Mouse (Mus musculus) liver, embryonic 15.5 days (tissue): ENCODE results near the gene Bet1l. TPM values are rescaled to one million over a fixed set of nuclear protein-coding genes. Genes with fewer than 3 reads are reported as not detected.

ENCODE experiments used
- ATAC-seq: fragments of 200-750 bp; cut with Nextera tagmentation; 2 replicates; pipeline ENCODE4 v1.8.0; 2017; ENCODE audit warnings: moderate number of reproducible peaks, mild to moderate bottlenecking, moderate library complexity; ENCODE audit not compliant: insufficient read depth
- H3K27ac ChIP-seq: fragments of 300-500 bp; sonication (generic); replicated peaks from 2 replicates; pipeline ENCODE4 v1.5.1; 2015; ENCODE audit warnings: mild to moderate bottlenecking, inconsistent platforms
- H3K27me3 ChIP-seq: fragments of 300-500 bp; sonication (generic); 2 replicates; pipeline ENCODE4 v1.6.1; 2015; ENCODE audit warnings: mild to moderate bottlenecking, inconsistent platforms
- H3K36me3 ChIP-seq: fragments of 300-500 bp; sonication (generic); replicated peaks from 2 replicates; pipeline ENCODE4 v1.6.1; 2015; ENCODE audit warnings: moderate library complexity, mild to moderate bottlenecking, inconsistent platforms
- H3K4me1 ChIP-seq: fragments of 300-500 bp; sonication (generic); replicated peaks from 2 replicates; pipeline ENCODE4 v1.6.1; 2015; ENCODE audit warnings: inconsistent platforms
- H3K4me2 ChIP-seq: fragments of 300-500 bp; sonication (generic); 2 replicates; pipeline ENCODE4 v1.6.1; 2015; ENCODE audit warnings: moderate library complexity, mild to moderate bottlenecking, inconsistent platforms
- H3K4me3 ChIP-seq: fragments of 300-500 bp; sonication (generic); replicated peaks from 2 replicates; pipeline ENCODE4 v1.5.1; 2015; ENCODE audit warnings: mild to moderate bottlenecking, inconsistent platforms
- H3K9ac ChIP-seq: fragments of 300-500 bp; sonication (generic); 2 replicates; pipeline ENCODE4 v1.6.1; 2015; ENCODE audit warnings: moderate library complexity, mild to moderate bottlenecking, inconsistent platforms
- H3K9me3 ChIP-seq: fragments of 300-500 bp; sonication (generic); replicated peaks from 2 replicates; pipeline ENCODE4 v1.6.1; 2016; ENCODE audit warnings: inconsistent platforms
- WGBS: fragments of 180-500 bp; shearing (Covaris S2); methylation state at CpG from one replicate; pipeline ENCODE4 v1.1.7; 2015; ENCODE audit warnings: mixed read lengths; ENCODE audit not compliant: insufficient replicate concordance; 5-methylcytosine and 5-hydroxymethylcytosine counted together
- polyA plus RNA-seq: library from polyadenylated mRNA; unstranded; fragments of >200 nt; fragmentation: Nextera tagmentation; extraction: Ambion mirVana; gene quantifications from 2 replicates; pipeline ENCODE4 v1.2.1, GENCODE M21; 2015

Gene Bet1l
- polyA plus RNA-seq, 1 experiment from 2014 or later, result 20.3 TPM

GRCm38 (mm10) chr7:140831447-140831846, 25.9 kb downstream of the Bet1l start:
- ATAC-seq, result no peak
- Histone ChIP-seq H3K4me1 (0 out of 2 replicates have a peak, but pooled peaks cover 7% of the 10 kb centered on the region), H3K4me3 (no peak overlapping the region), H3K27ac (no peak overlapping the region), H3K9ac (no peak overlapping the region), H3K4me2 (no peak overlapping the region), H3K9me3 (no peaks in the 10 kb centered on the region), H3K27me3 (peaks cover 7% of the 10 kb centered on the region), H3K36me3 (no peaks in the 10 kb centered on the region)
- WGBS, result 45% methylated on average over 6 of the region's 6 CpGs

GRCm38 (mm10) chr7:140828171-140828881, 29.1 kb downstream of the Bet1l start:
- 17% methylated on average over 8 of the region's 8 CpGs for WGBS
- H3K27me3 ChIP-seq, result peaks cover 7% of the 10 kb centered on the region
- H3K4me3 ChIP-seq, result no peak overlapping the region
- H3K9me3 ChIP-seq, result no peaks in the 10 kb centered on the region
- no peaks in the 10 kb centered on the region for H3K36me3 ChIP-seq
- H3K4me2 ChIP-seq, result no peak overlapping the region
- H3K27ac ChIP-seq, result no peak overlapping the region
- no peak overlapping the region for H3K9ac ChIP-seq
- ATAC-seq, result no peak
- H3K4me1 ChIP-seq, result no peaks in the 10 kb centered on the region

- Histone ChIP-seq H3K4me1 (peaks cover 8% of the 10 kb centered on the region), H3K27ac (no peak overlapping the region), H3K9me3 (no peaks in the 10 kb centered on the region), H3K4me2 (no peak overlapping the region), H3K9ac (no peak overlapping the region), H3K4me3 (no peak overlapping the region), H3K36me3 (no peaks in the 10 kb centered on the region), H3K27me3 (peaks cover 10% of the 10 kb centered on the region; the same call in 1 of the 2 replicates)
- WGBS, result 75% methylated on average over 4 of the region's 4 CpGs
- no peak for ATAC-seq
These were observed 34.6 kb downstream of the Bet1l start for GRCm38 (mm10) chr7:140822731-140823130.

GRCm38 (mm10) chr7:140821653-140822329, 35.6 kb downstream of the Bet1l start, which contains the start of gene Zfp941:
Gene Zfp941 (minus strand): TSS chr7:140822178.
- 4% methylated on average over 21 of the region's 21 CpGs for WGBS
- no peaks in the 10 kb centered on the region for H3K36me3 ChIP-seq
- peaks cover 8% of the 10 kb centered on the region for H3K4me1 ChIP-seq
- ATAC-seq, result peak; percentile 40; the same call in 1 of the 2 replicates
- H3K9me3 ChIP-seq, result no peaks in the 10 kb centered on the region
- peak within 1 kb of the TSS; percentile 66 for H3K4me2 ChIP-seq
- H3K27me3 ChIP-seq, result peaks cover 10% of the 10 kb centered on the region; the same call in 1 of the 2 replicates
- no peak within 1 kb of the TSS for H3K9ac ChIP-seq
- no peak within 1 kb of the TSS for H3K27ac ChIP-seq
- peak within 1 kb of the TSS; percentile 44 for H3K4me3 ChIP-seq

GRCm38 (mm10) chr7:140821305-140821652, 36.1 kb downstream of the Bet1l start:
- Histone ChIP-seq H3K27me3 (peaks cover 10% of the 10 kb centered on the region; the same call in 1 of the 2 replicates), H3K36me3 (no peaks in the 10 kb centered on the region), H3K4me3 (peak overlapping the region; percentile 44), H3K9ac (no peak overlapping the region), H3K9me3 (no peaks in the 10 kb centered on the region), H3K4me1 (peaks cover 8% of the 10 kb centered on the region), H3K27ac (no peak overlapping the region), H3K4me2 (peak overlapping the region; percentile 66)
- ATAC-seq, result no peak
- WGBS, result 54% methylated on average over 5 of the region's 5 CpGs

GRCm38 (mm10) chr7:140820173-140820572, 37.2 kb downstream of the Bet1l start:
- H3K4me3 ChIP-seq, result no peak overlapping the region
- peaks cover 10% of the 10 kb centered on the region; the same call in 1 of the 2 replicates for H3K27me3 ChIP-seq
- H3K4me1 ChIP-seq, result peaks cover 8% of the 10 kb centered on the region
- H3K9ac ChIP-seq, result no peak overlapping the region
- H3K36me3 ChIP-seq, result no peaks in the 10 kb centered on the region
- ATAC-seq, result no peak
- no peak overlapping the region for H3K4me2 ChIP-seq
- no peaks in the 10 kb centered on the region for H3K9me3 ChIP-seq
- H3K27ac ChIP-seq, result no peak overlapping the region
- WGBS, result 56% methylated on average over 4 of the region's 4 CpGs

- Histone ChIP-seq H3K27me3 (no peaks in the 10 kb centered on the region), H3K9ac (no peak overlapping the region), H3K4me2 (no peak overlapping the region), H3K4me1 (no peaks in the 10 kb centered on the region), H3K27ac (no peak overlapping the region), H3K9me3 (no peaks in the 10 kb centered on the region), H3K4me3 (no peak overlapping the region), H3K36me3 (no peaks in the 10 kb centered on the region)
- WGBS, result 75% methylated on average over 12 of the region's 12 CpGs
- no peak for ATAC-seq
These were observed 44.5 kb downstream of the Bet1l start for GRCm38 (mm10) chr7:140812850-140813249.

GRCm38 (mm10) chr7:140811714-140812113, 45.7 kb downstream of the Bet1l start:
- no peak overlapping the region for H3K4me2 ChIP-seq

GRCm38 (mm10) chr7:140810496-140810895, 46.9 kb downstream of the Bet1l start:
- Histone ChIP-seq H3K36me3 (no peaks in the 10 kb centered on the region), H3K9ac (no peak overlapping the region), H3K9me3 (no peaks in the 10 kb centered on the region), H3K27me3 (no peaks in the 10 kb centered on the region), H3K4me1 (no peaks in the 10 kb centered on the region), H3K27ac (no peak overlapping the region), H3K4me2 (no peak overlapping the region), H3K4me3 (no peak overlapping the region)
- no peak for ATAC-seq
- 69% methylated on average over 6 of the region's 6 CpGs for WGBS

More at GRCm38 (mm10) chr7:140811714-140812113, 45.7 kb downstream of the Bet1l start:
- no peaks in the 10 kb centered on the region for H3K4me1 ChIP-seq
- no peak for ATAC-seq
- H3K27ac ChIP-seq, result no peak overlapping the region
- H3K36me3 ChIP-seq, result no peaks in the 10 kb centered on the region
- H3K27me3 ChIP-seq, result no peaks in the 10 kb centered on the region
- H3K9ac ChIP-seq, result no peak overlapping the region
- no peak overlapping the region for H3K4me3 ChIP-seq
- 71% methylated on average over 13 of the region's 13 CpGs for WGBS
- H3K9me3 ChIP-seq, result no peaks in the 10 kb centered on the region

- no peak overlapping the region for H3K9ac ChIP-seq
- H3K27me3 ChIP-seq, result no peaks in the 10 kb centered on the region
- 4% methylated on average over 1 of the region's 1 CpGs for WGBS
- no peaks in the 10 kb centered on the region for H3K9me3 ChIP-seq
- H3K4me1 ChIP-seq, result no peaks in the 10 kb centered on the region
- H3K27ac ChIP-seq, result no peak overlapping the region
- H3K4me2 ChIP-seq, result no peak overlapping the region
- H3K4me3 ChIP-seq, result no peak overlapping the region
- H3K36me3 ChIP-seq, result no peaks in the 10 kb centered on the region
- ATAC-seq, result no peak
These were observed 51.7 kb downstream of the Bet1l start for GRCm38 (mm10) chr7:140805704-140806103.
